ENCODE assay signal across 13 mouse cellular contexts in the genomic region with DNA sequence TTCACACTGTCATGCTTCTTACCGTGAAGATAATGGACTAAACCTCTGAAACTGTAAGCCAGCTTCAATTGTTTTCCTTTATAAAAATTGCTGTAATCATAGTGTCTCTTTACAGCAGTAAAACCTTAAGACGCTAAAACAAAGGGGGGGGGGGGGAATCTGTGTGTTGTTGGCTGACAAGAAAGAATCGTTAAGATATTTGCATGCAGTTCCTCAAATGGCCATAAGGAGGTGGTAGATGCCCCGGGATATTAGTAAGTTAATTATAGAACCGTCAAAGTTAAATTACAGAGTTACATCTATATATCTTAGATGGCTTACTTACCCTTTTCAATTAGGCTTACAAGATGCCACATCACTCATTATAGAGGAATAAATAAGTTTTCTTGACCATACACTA. TPM values are rescaled to one million over a fixed set of nuclear protein-coding genes. Genes with fewer than 3 reads are reported as not detected.
DNase-seq lines count a peak whose midpoint lies in the region; ATAC-seq lines count a peak whose summit lies in the region.
"Had no signal": no experiment of that assay in that cellular context is flagged by ENCODE, and none has a peak within 500 bp of the region (broad histone marks: within the 10 kb centered on the region; RNA-seq: fewer than 3 reads in every experiment).

No protein-coding gene starts in this region.

- 5% methylated on average over 5 of the region's 5 CpGs for WGBS in heart, embryonic 12.5 days
- 4% methylated on average over 5 of the region's 5 CpGs for WGBS in midbrain, embryonic 14.5 days
- WGBS in midbrain, embryonic 13.5 days: 5% methylated on average over 5 of the region's 5 CpGs
- WGBS in embryonic facial prominence, embryonic 13.5 days: 2% methylated on average over 5 of the region's 5 CpGs

- DNase-seq in heart, postnatal 4 days: no peak
- peak; percentile 11 for DNase-seq in midbrain, embryonic 14.5 days
- DNase-seq in naive thymus-derived CD4-positive, alpha-beta T cell, adult 2 months (ENCODE audit: low read depth): peak; percentile 25
- no peak for DNase-seq in spleen, postnatal 36 days (ENCODE audit: low spot score in 2 of 2)
- no peak for DNase-seq in thymus, postnatal 10 days (ENCODE audit: low spot score in 2 of 2)
- DNase-seq: cerebellum, postnatal 25 days; gastrocnemius, postnatal 25 days; kidney, postnatal 4 days; right cerebral cortex, postnatal 4 days had no signal

- peak overlapping the region; percentile 72; the same call in 1 of the 2 replicates for H3K4me2 ChIP-seq in heart, embryonic 12.5 days
- H3K4me2 ChIP-seq in midbrain, embryonic 14.5 days (ENCODE audit: low read length): no peak overlapping the region
- H3K4me2 ChIP-seq in midbrain, embryonic 13.5 days (replicated peaks): no peak overlapping the region
- H3K4me2 ChIP-seq in embryonic facial prominence, embryonic 13.5 days: peak overlapping the region; percentile 58; the same call in 1 of the 2 replicates

- no peak overlapping the region for H3K27ac ChIP-seq in heart, embryonic 12.5 days (ENCODE audit: poor library complexity, severe bottlenecking)
- H3K27ac ChIP-seq in midbrain, embryonic 14.5 days (replicated peaks; ENCODE audit: low read depth, low read length): no peak overlapping the region
- no peak overlapping the region for H3K27ac ChIP-seq in midbrain, embryonic 13.5 days
- H3K27ac ChIP-seq in embryonic facial prominence, embryonic 13.5 days: no peak overlapping the region

- no peaks in the 10 kb centered on the region for H3K9me3 ChIP-seq in heart, embryonic 12.5 days (replicated peaks)
- H3K9me3 ChIP-seq in midbrain, embryonic 14.5 days (ENCODE audit: control insufficient read depth, low read length): no peaks in the 10 kb centered on the region
- H3K9me3 ChIP-seq in midbrain, embryonic 13.5 days: no peaks in the 10 kb centered on the region
- H3K9me3 ChIP-seq in embryonic facial prominence, embryonic 13.5 days: no peaks in the 10 kb centered on the region

- H3K4me1 ChIP-seq in heart, embryonic 12.5 days (replicated peaks): peaks cover 8% of the 10 kb centered on the region
- no peaks in the 10 kb centered on the region for H3K4me1 ChIP-seq in midbrain, embryonic 14.5 days (ENCODE audit: control insufficient read depth, insufficient read depth, low read length)
- peaks cover 9% of the 10 kb centered on the region; the same call in 1 of the 2 replicates for H3K4me1 ChIP-seq in midbrain, embryonic 13.5 days (replicated peaks)
- H3K4me1 ChIP-seq in embryonic facial prominence, embryonic 13.5 days: no peaks in the 10 kb centered on the region

- H3K9ac ChIP-seq in heart, embryonic 12.5 days: no peak overlapping the region
- no peak overlapping the region for H3K9ac ChIP-seq in midbrain, embryonic 14.5 days (replicated peaks; ENCODE audit: low read length)
- no peak overlapping the region for H3K9ac ChIP-seq in midbrain, embryonic 13.5 days (replicated peaks)
- H3K9ac ChIP-seq in embryonic facial prominence, embryonic 13.5 days: no peak overlapping the region

- no peak for ATAC-seq in heart, embryonic 12.5 days (ENCODE audit: insufficient number of reproducible peaks, low FRiP score)
- ATAC-seq in midbrain, embryonic 14.5 days (ENCODE audit: low FRiP score, low TSS enrichment): no peak
- no peak for ATAC-seq in midbrain, embryonic 13.5 days
- no peak for ATAC-seq in embryonic facial prominence, embryonic 13.5 days (ENCODE audit: insufficient number of reproducible peaks, insufficient read depth, low FRiP score, low TSS enrichment, low read depth)

- no peaks in the 10 kb centered on the region for H3K36me3 ChIP-seq in heart, embryonic 12.5 days
- no peaks in the 10 kb centered on the region for H3K36me3 ChIP-seq in midbrain, embryonic 14.5 days (ENCODE audit: control insufficient read depth, insufficient read depth, low read length)
- no peaks in the 10 kb centered on the region for H3K36me3 ChIP-seq in midbrain, embryonic 13.5 days
- H3K36me3 ChIP-seq in embryonic facial prominence, embryonic 13.5 days: no peaks in the 10 kb centered on the region

- peaks cover 15% of the 10 kb centered on the region; the same call in 1 of the 2 replicates for H3K27me3 ChIP-seq in heart, embryonic 12.5 days (replicated peaks)
- peaks cover 14% of the 10 kb centered on the region; the same call in 1 of the 2 replicates for H3K27me3 ChIP-seq in midbrain, embryonic 14.5 days (ENCODE audit: control insufficient read depth, insufficient read depth, low read length)
- peaks cover 32% of the 10 kb centered on the region for H3K27me3 ChIP-seq in midbrain, embryonic 13.5 days
- peaks cover 20% of the 10 kb centered on the region for H3K27me3 ChIP-seq in embryonic facial prominence, embryonic 13.5 days

- no peak overlapping the region for H3K4me3 ChIP-seq in heart, embryonic 12.5 days
- H3K4me3 ChIP-seq in midbrain, embryonic 14.5 days (replicated peaks; ENCODE audit: low read depth, low read length): no peak overlapping the region
- no peak overlapping the region for H3K4me3 ChIP-seq in midbrain, embryonic 13.5 days (replicated peaks)
- H3K4me3 ChIP-seq in embryonic facial prominence, embryonic 13.5 days: no peak overlapping the region

RNA-seq across cellular contexts. Expression of a gene that starts 50.8 kb away (rescaled TPM):
- not detected in 2 replicates for polyA plus RNA-seq in heart, embryonic 12.5 days (2016; fragmentation: Nextera tagmentation; extraction: Ambion mirVana)
- not detected for total RNA-seq in heart, postnatal 4 days (2021)
- polyA plus RNA-seq in midbrain, embryonic 14.5 days (2014; fragmentation: Nextera tagmentation; extraction: Ambion mirVana): not detected in 2 replicates
- not detected in 2 replicates for polyA plus RNA-seq in midbrain, embryonic 13.5 days (2015; fragmentation: Nextera tagmentation; extraction: Ambion mirVana)
- polyA plus RNA-seq in embryonic facial prominence, embryonic 13.5 days (2015; fragmentation: Nextera tagmentation; extraction: Ambion mirVana): not detected in 2 replicates
- total RNA-seq: gastrocnemius, postnatal 25 days had no signal
- polyA plus RNA-seq: lung, embryonic 16.5 days had no signal

Comparison
In these comparisons a context has a peak if more than half of its experiments do, and no peak if none do; other contexts are left out.
1. H3K4me2 ChIP-seq: peak in heart, embryonic 12.5 days (single experiment) and embryonic facial prominence, embryonic 13.5 days (single experiment); none in midbrain, embryonic 14.5 days (single experiment) and midbrain, embryonic 13.5 days (single experiment).
2. DNase-seq: peak in midbrain, embryonic 14.5 days (single experiment) and naive thymus-derived CD4-positive, alpha-beta T cell, adult 2 months (single experiment); none in heart, postnatal 4 days (single experiment), spleen, postnatal 36 days (0 of 2) and thymus, postnatal 10 days (0 of 2).